Mouse (Mus musculus): Measurements from ENCODE around the gene Galk2. TPM values are rescaled to one million over a fixed set of nuclear protein-coding genes. Genes with fewer than 3 reads are reported as not detected.

Gene Galk2
- total RNA-seq, 1 experiment from 2014 or later = 53.4 TPM

- no peak for ATAC-seq (replicated peaks in 1 of 2; ENCODE audit: insufficient read depth in 1 of 2, low FRiP score in 2 of 2, low TSS enrichment in 1 of 2, low read depth in 1 of 2, poor library complexity in 2 of 2, severe bottlenecking in 2 of 2)
Measured at GRCm38 (mm10) chr2:126015763-126016473, 157.0 kb downstream of the Galk2 start.

DNA sequence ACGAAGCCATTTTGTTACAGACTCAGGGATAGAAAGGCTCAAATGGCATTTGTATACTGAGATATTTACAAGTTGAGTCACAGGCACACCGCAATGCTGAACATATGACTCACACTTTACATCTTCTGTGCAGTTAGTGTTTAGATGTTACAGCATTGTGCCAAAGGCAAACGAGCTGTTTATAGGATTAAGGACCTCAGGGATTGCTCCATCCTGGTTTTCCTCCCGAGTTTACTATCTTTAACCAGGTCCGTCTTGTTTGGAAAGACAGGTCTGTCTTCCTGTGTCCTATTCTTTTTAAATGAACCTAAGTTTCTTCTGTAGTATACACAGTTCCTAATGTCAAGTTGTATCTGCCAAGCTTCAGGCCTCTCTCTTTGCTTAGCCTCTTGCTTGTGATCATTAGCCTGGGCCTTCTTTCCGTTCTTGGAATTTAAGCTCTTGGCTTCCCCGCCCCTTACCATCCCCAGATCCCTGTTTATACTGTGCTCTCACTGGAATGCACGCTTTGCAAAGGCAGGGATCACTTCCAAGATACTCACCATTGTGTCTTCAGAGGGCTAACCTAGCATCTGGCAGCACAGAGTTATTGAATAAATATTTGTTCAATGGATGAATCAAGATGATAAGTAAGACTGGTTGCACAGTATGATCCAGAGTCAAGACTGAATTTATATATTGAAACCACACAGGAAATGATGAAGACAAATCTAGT, 172.4 kb downstream of the Galk2 start:
- ATAC-seq (replicated peaks in 1 of 2; ENCODE audit: insufficient read depth in 1 of 2, low FRiP score in 2 of 2, low TSS enrichment in 1 of 2, low read depth in 1 of 2, poor library complexity in 2 of 2, severe bottlenecking in 2 of 2) = no peak

GRCm38 (mm10) chr2:126033114-126033972, 174.4 kb downstream of the Galk2 start:
- no peak for ATAC-seq (replicated peaks in 1 of 2; ENCODE audit: insufficient read depth in 1 of 2, low FRiP score in 2 of 2, low TSS enrichment in 1 of 2, low read depth in 1 of 2, poor library complexity in 2 of 2, severe bottlenecking in 2 of 2)

Other genes with a start within 250 kb of the Galk2 start
- gene Cep152, start 234.0 kb upstream of the Galk2 start, total RNA-seq (2017) = 19.8 and 20.1 TPM in 2 replicates
- gene Eid1, start 186.0 kb upstream of the Galk2 start, total RNA-seq (2017) = 228 and 229 TPM in 2 replicates
- gene Shc4, start 135.0 kb upstream of the Galk2 start, total RNA-seq (2017) = 1.5 and 3.0 TPM in 2 replicates
- 24.8 and 25.1 TPM in 2 replicates for gene Secisbp2l, start 76.2 kb upstream of the Galk2 start, total RNA-seq (2017)
- 193 and 208 TPM in 2 replicates for gene Cops2, start within 50 bp of the Galk2 start, total RNA-seq (2017)
- gene Fgf7, start 175.5 kb downstream of the Galk2 start, total RNA-seq (2017) = not detected in 2 replicates